Comparison of ENCODE assay signal across 10 mouse cellular contexts in genomic region chr4:101718991-101719580, GRCm38 (mm10). TPM values are rescaled to one million over a fixed set of nuclear protein-coding genes. Genes with fewer than 3 reads are reported as not detected.
DNase-seq lines count a peak whose midpoint lies in the region; TF ChIP-seq lines count a peak whose summit lies in the region.
"Had no signal": no experiment of that assay in that cellular context is flagged by ENCODE, and none has a peak within 500 bp of the region (broad histone marks: within the 10 kb centered on the region; RNA-seq: fewer than 3 reads in every experiment).

No protein-coding gene starts in this region.

- H3K27ac ChIP-seq in thymus, adult 2 months (ENCODE audit: control insufficient read depth, insufficient read depth, low read length), result no peak overlapping the region
- H3K27ac ChIP-seq: kidney, embryonic 15.5 days; midbrain, embryonic 12.5 days had no signal

- peak; percentile 13 for DNase-seq in gastrocnemius, postnatal 14 days
- no peak for DNase-seq in gastrocnemius, postnatal 4 days (ENCODE audit: low spot score in 2 of 2)
- DNase-seq in right cerebral cortex, postnatal 25 days, result peak; percentile 10
- no peak for DNase-seq in right cerebral cortex, postnatal 14 days
- DNase-seq in layer of hippocampus, adult 9-10 months (ENCODE audit: low spot score), result peak; percentile 15
- DNase-seq in spleen, postnatal 4 days (ENCODE audit: low spot score in 2 of 2), result no peak
- DNase-seq in testis, postnatal 10 days (ENCODE audit: low spot score), result no peak
- no peak for DNase-seq in thymus, adult 2 months

- H3K36me3 ChIP-seq in thymus, adult 2 months (ENCODE audit: control insufficient read depth, insufficient read depth, low read length), result no peaks in the 10 kb centered on the region
- H3K36me3 ChIP-seq: kidney, embryonic 15.5 days; midbrain, embryonic 12.5 days had no signal

- TF ChIP-seq CTCF in thymus, adult 2 months (IDR thresholded peaks at IDR 0.05; ENCODE audit: borderline replicate concordance, control insufficient read depth, extremely low read depth, insufficient read depth, low read length, poor library complexity), result no peak

- no peaks in the 10 kb centered on the region for H3K4me1 ChIP-seq in thymus, adult 2 months (replicated peaks; ENCODE audit: control insufficient read depth, insufficient read depth, low read length)
- H3K4me1 ChIP-seq: midbrain, embryonic 12.5 days had no signal

- 38% methylated on average over 5 of the region's 5 CpGs for WGBS in thymus, adult 2 months

- H3K4me3 ChIP-seq in thymus, adult 2 months (ENCODE audit: control insufficient read depth, insufficient read depth, low read length), result no peak overlapping the region
- H3K4me3 ChIP-seq: kidney, embryonic 15.5 days; midbrain, embryonic 12.5 days had no signal

- intact Hi-C loops in gastrocnemius, postnatal 14 days (cut with DNase I; ENCODE audit: low total_unique reads), result no loop called here

- TF ChIP-seq POLR2A in thymus, adult 2 months (IDR thresholded peaks at IDR 0.05; ENCODE audit: control insufficient read depth, extremely low read depth, insufficient read depth, low read length, poor library complexity), result no peak

- H3K27me3 ChIP-seq in thymus, adult 2 months (ENCODE audit: control insufficient read depth, insufficient read depth, low read length), result no peaks in the 10 kb centered on the region; the same call in 1 of the 2 replicates

RNA-seq across cellular contexts. Expression of gene Lepr, which starts 1.9 kb away (rescaled TPM):
- 1 to 10 TPM; 3.4 to 3.8 TPM for total RNA-seq in gastrocnemius, postnatal 14 days (2021)
- total RNA-seq in gastrocnemius, postnatal 4 days (2021), result 1 to 10 TPM; 5.2 to 5.4 TPM
- polyA plus RNA-seq in thymus, adult 2 months (2012; rRNA removed), result 0.24 and 3.6 TPM in 2 replicates

Comparison
In these comparisons a context has a peak if more than half of its experiments do, and no peak if none do; other contexts are left out.
1. DNase-seq: peak in gastrocnemius, postnatal 14 days (single experiment), right cerebral cortex, postnatal 25 days (single experiment) and layer of hippocampus, adult 9-10 months (single experiment); none in gastrocnemius, postnatal 4 days (0 of 2), right cerebral cortex, postnatal 14 days (single experiment), spleen, postnatal 4 days (0 of 2), testis, postnatal 10 days (single experiment) and thymus, adult 2 months (single experiment).